Mouse (Mus musculus): ENCODE results near the gene Klhl42. TPM values are rescaled to one million over a fixed set of nuclear protein-coding genes. Genes with fewer than 3 reads are reported as not detected.
A peak's percentile ranks its signal among the peaks of the same experiment; 100 is the strongest.

The Klhl42 gene
- 4.6 TPM for polyA plus RNA-seq (2012; fragmentation: generic; extraction: Trizol)
- long read RNA-seq, experiment 1, full-length matches to known transcripts: 1 of 3 reads
- long read RNA-seq, experiment 1, partial matches to known transcripts: 0 of 3 reads
- long read RNA-seq, experiment 1, other reads (novel, unspliced or antisense): 2 of 3 reads
- long read RNA-seq, experiment 2, full-length matches to known transcripts: 40 of 46 reads
- long read RNA-seq, experiment 2, partial matches to known transcripts: 0 of 46 reads
- long read RNA-seq, experiment 2, other reads (novel, unspliced or antisense): 6 of 46 reads

DNA sequence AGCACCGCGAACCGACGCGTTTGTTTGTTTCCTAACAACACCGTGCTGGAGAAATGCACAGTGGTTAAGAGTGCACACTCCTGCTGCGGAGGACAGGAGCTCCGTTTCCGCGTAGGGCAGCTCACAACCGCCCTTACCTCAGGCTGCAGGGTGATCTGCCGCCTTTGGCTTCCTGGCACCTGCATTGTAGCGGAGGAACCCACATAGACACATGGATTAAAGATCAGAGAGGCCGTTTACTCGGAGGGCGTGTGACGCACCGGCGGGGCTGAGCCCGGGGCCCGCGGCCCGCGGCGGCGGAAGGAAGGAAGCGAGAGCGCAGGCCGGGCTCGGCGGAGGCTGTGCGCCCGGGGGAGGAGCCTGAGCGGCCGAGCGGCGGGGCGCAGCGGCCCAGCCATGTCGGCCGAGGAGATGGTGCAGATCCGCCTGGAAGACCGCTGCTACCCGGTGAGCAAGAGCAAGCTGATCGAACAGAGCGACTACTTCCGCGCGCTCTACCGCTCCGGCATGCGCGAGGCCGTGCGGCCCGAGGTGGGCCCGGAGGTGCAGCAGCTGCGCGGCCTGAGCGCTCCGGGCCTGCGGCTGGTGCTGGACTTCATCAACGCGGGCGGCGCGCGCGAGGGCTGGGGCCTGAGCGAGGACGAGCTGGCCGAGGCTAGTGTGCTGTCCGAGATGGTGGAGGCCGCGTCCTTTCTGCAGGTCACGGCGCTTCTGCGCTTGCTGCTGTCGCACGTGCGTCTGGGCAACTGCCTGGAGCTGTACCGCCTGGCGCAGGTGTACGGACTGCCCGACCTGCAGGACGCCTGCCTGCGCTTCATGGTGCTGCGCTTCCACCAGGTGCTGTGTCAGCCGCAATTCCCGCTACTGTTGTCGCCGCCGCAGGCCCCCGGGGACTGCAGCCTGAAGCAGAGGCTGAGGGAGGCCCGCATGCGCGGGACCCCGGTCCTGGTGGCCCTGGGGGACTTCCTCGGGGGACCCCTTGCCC, at the start of gene Klhl42:
TSS of gene Klhl42 (plus strand) at position 244 of the 985 bp plus-strand sequence.
- Histone ChIP-seq H3K79me2 (ENCODE audit: control insufficient read depth, insufficient read depth) (peaks cover 51% of the 10 kb centered on the region), H3K79me3 (ENCODE audit: low read depth) (peaks cover 40% of the 10 kb centered on the region), H3K36me3 (ENCODE audit: control insufficient read depth, insufficient read depth) (peaks cover 10% of the 10 kb centered on the region), H3K4me3 (ENCODE audit: insufficient read depth, poor library complexity, severe bottlenecking) (peak within 1 kb of the TSS; percentile 79), H3ac (ENCODE audit: control insufficient read depth, insufficient read length, low read depth) (peak within 1 kb of the TSS; percentile 92), H3K27me3 (ENCODE audit: control insufficient read depth, insufficient read depth, insufficient read length) (no peaks in the 10 kb centered on the region)
- TF ChIP-seq CEBPB (IDR thresholded peaks at IDR 0.05; ENCODE audit: low read depth) (no peak), MYOD1 (IDR thresholded peaks at IDR 0.05; ENCODE audit: control insufficient read depth, insufficient read length, low read depth) (no peak), CTCF (IDR thresholded peaks at IDR 0.05; ENCODE audit: control insufficient read depth, insufficient read depth, insufficient read length) (no peak), MAX (IDR thresholded peaks at IDR 0.05) (no peak), MYOG (IDR thresholded peaks at IDR 0.05; ENCODE audit: control insufficient read depth, extremely low read depth, insufficient read length) (no peak), USF1 (IDR thresholded peaks at IDR 0.05; ENCODE audit: low read depth) (no peak), FOSL1 (IDR thresholded peaks at IDR 0.05; ENCODE audit: insufficient read depth, low read length, poor library complexity, severe bottlenecking) (no peak)

GRCm38 (mm10) chr6:147042291-147043290, 48.6 kb upstream of the Klhl42 start, which contains the start of gene Mrps35:
TSS of gene Mrps35 (plus strand) at chr6:147042764.
- peaks cover 15% of the 10 kb centered on the region for H3K36me3 ChIP-seq (ENCODE audit: control insufficient read depth, insufficient read depth)
- H3K27me3 ChIP-seq (ENCODE audit: control insufficient read depth, insufficient read depth, insufficient read length): no peaks in the 10 kb centered on the region
- H3K4me3 ChIP-seq (ENCODE audit: insufficient read depth, poor library complexity, severe bottlenecking): peak within 1 kb of the TSS; percentile 78
- H3K79me3 ChIP-seq (ENCODE audit: low read depth): peaks cover 16% of the 10 kb centered on the region
- H3ac ChIP-seq (ENCODE audit: control insufficient read depth, insufficient read length, low read depth): peak within 1 kb of the TSS; percentile 97
- TF ChIP-seq CEBPB (IDR thresholded peaks at IDR 0.05; ENCODE audit: low read depth) (no peak), MAX (IDR thresholded peaks at IDR 0.05) (peak; percentile 44)
- peaks cover 38% of the 10 kb centered on the region for H3K79me2 ChIP-seq (ENCODE audit: control insufficient read depth, insufficient read depth)

GRCm38 (mm10) chr6:147043633-147044032, 47.5 kb upstream of the Klhl42 start:
- Histone ChIP-seq H3K36me3 (ENCODE audit: control insufficient read depth, insufficient read depth) (peaks cover 26% of the 10 kb centered on the region), H3K79me3 (ENCODE audit: low read depth) (peaks cover 16% of the 10 kb centered on the region), H3K79me2 (ENCODE audit: control insufficient read depth, insufficient read depth) (peaks cover 38% of the 10 kb centered on the region), H3K4me3 (ENCODE audit: insufficient read depth, poor library complexity, severe bottlenecking) (peak overlapping the region; percentile 78), H3K27me3 (ENCODE audit: control insufficient read depth, insufficient read depth, insufficient read length) (no peaks in the 10 kb centered on the region), H3ac (ENCODE audit: control insufficient read depth, insufficient read length, low read depth) (no peak overlapping the region)
- no peak for TF ChIP-seq CTCF (IDR thresholded peaks at IDR 0.05; ENCODE audit: control insufficient read depth, insufficient read depth, insufficient read length)
- TF ChIP-seq FOSL1 (IDR thresholded peaks at IDR 0.05; ENCODE audit: insufficient read depth, low read length, poor library complexity, severe bottlenecking): no peak
- TF ChIP-seq MYOG (IDR thresholded peaks at IDR 0.05; ENCODE audit: control insufficient read depth, extremely low read depth, insufficient read length): no peak
- TF ChIP-seq MYOD1 (IDR thresholded peaks at IDR 0.05; ENCODE audit: control insufficient read depth, insufficient read length, low read depth): no peak
- TF ChIP-seq USF1 (IDR thresholded peaks at IDR 0.05; ENCODE audit: low read depth): no peak
- no peak for TF ChIP-seq MAX (IDR thresholded peaks at IDR 0.05)
- no peak for TF ChIP-seq CEBPB (IDR thresholded peaks at IDR 0.05; ENCODE audit: low read depth)

DNA sequence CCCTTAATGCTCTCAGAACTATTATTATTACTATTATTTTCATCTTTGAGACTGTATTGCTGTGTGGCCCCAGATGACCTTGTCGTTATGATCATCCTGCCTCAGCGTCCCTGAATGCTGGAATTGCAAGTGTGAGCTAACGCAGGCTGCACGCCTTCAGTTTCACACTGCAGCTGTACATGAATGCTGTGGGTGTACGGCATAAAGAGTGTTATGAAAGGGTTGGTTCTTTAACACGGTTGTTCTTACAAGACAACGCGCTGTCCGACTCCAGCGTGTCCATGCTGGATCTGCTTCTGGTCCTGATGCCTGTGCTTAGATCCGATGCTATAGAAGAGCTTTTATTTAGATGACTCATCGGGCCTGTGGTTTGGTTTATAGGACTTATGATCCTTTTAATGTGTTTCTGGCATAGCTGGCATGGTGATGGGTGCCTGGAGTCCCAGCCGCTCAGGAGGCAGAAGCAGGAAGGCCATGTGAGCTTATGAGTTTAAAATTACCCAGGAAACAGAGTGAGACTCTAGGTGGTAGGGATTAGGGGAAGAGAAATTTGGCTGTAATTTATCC, 41.9 kb upstream of the Klhl42 start:
- TF ChIP-seq MYOG (IDR thresholded peaks at IDR 0.05; ENCODE audit: control insufficient read depth, extremely low read depth, insufficient read length) (no peak), MYOD1 (IDR thresholded peaks at IDR 0.05; ENCODE audit: control insufficient read depth, insufficient read length, low read depth) (no peak), FOSL1 (IDR thresholded peaks at IDR 0.05; ENCODE audit: insufficient read depth, low read length, poor library complexity, severe bottlenecking) (no peak), MAX (IDR thresholded peaks at IDR 0.05) (no peak), CTCF (IDR thresholded peaks at IDR 0.05; ENCODE audit: control insufficient read depth, insufficient read depth, insufficient read length) (no peak), USF1 (IDR thresholded peaks at IDR 0.05; ENCODE audit: low read depth) (no peak), CEBPB (IDR thresholded peaks at IDR 0.05; ENCODE audit: low read depth) (no peak)
- H3K36me3 ChIP-seq (ENCODE audit: control insufficient read depth, insufficient read depth): peaks cover 62% of the 10 kb centered on the region

More for the DNA sequence above, 41.9 kb upstream of the Klhl42 start:
- no peak overlapping the region for H3ac ChIP-seq (ENCODE audit: control insufficient read depth, insufficient read length, low read depth)
- peaks cover 2% of the 10 kb centered on the region for H3K79me3 ChIP-seq (ENCODE audit: low read depth)
- no peak overlapping the region for H3K4me3 ChIP-seq (ENCODE audit: insufficient read depth, poor library complexity, severe bottlenecking)
- peaks cover 19% of the 10 kb centered on the region for H3K79me2 ChIP-seq (ENCODE audit: control insufficient read depth, insufficient read depth)
- no peaks in the 10 kb centered on the region for H3K27me3 ChIP-seq (ENCODE audit: control insufficient read depth, insufficient read depth, insufficient read length)

Data from C2C12 (cell line).